Mouse (Mus musculus) lung, postnatal 0 days (tissue): ENCODE results near the gene Fam178b.

Experiments used
- CTCF ChIP-seq: IDR thresholded peaks from 2 replicates; pipeline ENCODE4 v1.5.1; 2016; ENCODE audit warnings: antibody characterized with exemption, mild to moderate bottlenecking
- EP300 ChIP-seq: IDR thresholded peaks from 2 replicates; pipeline ENCODE4 v1.6.1; 2016; ENCODE audit warnings: antibody characterized with exemption, mild to moderate bottlenecking, control low read depth

- TF ChIP-seq CTCF (no peak), EP300 (no peak)
Observed at GRCm38 (mm10) chr1:36529875-36530274, 153.1 kb downstream of the Fam178b start.
